Mouse (Mus musculus) spleen, adult 2 months (tissue): ENCODE data around the gene Sgip1. TPM values are rescaled to one million over a fixed set of nuclear protein-coding genes. Genes with fewer than 3 reads are reported as not detected.

Source experiments
- DNase-seq, 2 experiments: peaks; one replicate each; pipeline versions ENCODE4 v3.0.0 to v3.0.0-alpha.2; 2012 to 2021; ENCODE audit warnings: low spot score in 2 of 2, low read depth in 1 of 2
- H3K27ac ChIP-seq: fragments of 200-500 bp; 2 replicates; pipeline ENCODE4 v1.5.1; 2012; ENCODE audit warnings: low read length, inconsistent platforms; ENCODE audit not compliant: insufficient read depth
- H3K27me3 ChIP-seq: fragments of 200-500 bp; 2 replicates; pipeline ENCODE4 v1.6.1; 2012; ENCODE audit warnings: mild to moderate bottlenecking, moderate library complexity, low read length, inconsistent platforms; ENCODE audit not compliant: control insufficient read depth, insufficient read depth
- H3K36me3 ChIP-seq: fragments of 200-500 bp; 2 replicates; pipeline ENCODE4 v1.6.1; 2012; ENCODE audit warnings: mild to moderate bottlenecking, low read length, inconsistent platforms; ENCODE audit not compliant: control insufficient read depth, insufficient read depth
- H3K4me1 ChIP-seq: fragments of 200-500 bp; 2 replicates; pipeline ENCODE4 v1.6.1; 2011; ENCODE audit warnings: inconsistent platforms; ENCODE audit not compliant: control insufficient read depth, insufficient read depth, insufficient read length
- H3K4me3 ChIP-seq: fragments of 200-500 bp; 2 replicates; pipeline ENCODE4 v1.5.1; 2011; ENCODE audit warnings: mild to moderate bottlenecking, inconsistent platforms; ENCODE audit not compliant: insufficient read depth, insufficient read length; ENCODE audit errors: extremely low read depth
- CTCF ChIP-seq: fragments of 200-500 bp; IDR thresholded peaks from 2 replicates; pipeline ENCODE4 v1.5.1; 2011; ENCODE audit warnings: mild to moderate bottlenecking, inconsistent platforms; ENCODE audit not compliant: insufficient read depth, insufficient read length, insufficient replicate concordance; ENCODE audit errors: extremely low read depth
- POLR2A ChIP-seq: fragments of 200-500 bp; IDR thresholded peaks from 2 replicates; pipeline ENCODE4 v1.6.1; 2011; ENCODE audit warnings: low read depth, low read length, inconsistent platforms
- WGBS: fragments of 180-500 bp; shearing (Covaris S2); methylation state at CpG from one replicate; pipeline ENCODE4 v1.1.7; 2018; 5-methylcytosine and 5-hydroxymethylcytosine counted together
- polyA plus RNA-seq: library from polyadenylated mRNA; depleted of rRNA; stranded (reverse); fragments of >200 nt; gene quantifications from 2 replicates; pipeline ENCODE4 v1.2.3, GENCODE M21; 2012

The Sgip1 gene
- polyA plus RNA-seq, 1 experiment: 0.60 TPM

- Histone ChIP-seq H3K4me3 (no peak overlapping the region), H3K4me1 (no peaks in the 10 kb centered on the region), H3K27me3 (no peaks in the 10 kb centered on the region), H3K36me3 (no peaks in the 10 kb centered on the region), H3K27ac (no peak overlapping the region)
- no peak for DNase-seq
- WGBS: 90% methylated on average over 8 of the region's 8 CpGs
- TF ChIP-seq POLR2A: no peak
- TF ChIP-seq CTCF: no peak
Measured at GRCm38 (mm10) chr4:102813346-102813745, 72.2 kb downstream of the Sgip1 start.

GRCm38 (mm10) chr4:102821786-102822185, 80.7 kb downstream of the Sgip1 start:
- H3K27ac ChIP-seq: no peak overlapping the region
- DNase-seq: no peak
- H3K4me1 ChIP-seq: no peaks in the 10 kb centered on the region
- WGBS: 71% methylated on average over 4 of the region's 4 CpGs
- TF ChIP-seq CTCF (no peak), POLR2A (no peak)
- H3K27me3 ChIP-seq: no peaks in the 10 kb centered on the region
- H3K36me3 ChIP-seq: no peaks in the 10 kb centered on the region
- no peak overlapping the region for H3K4me3 ChIP-seq

DNA sequence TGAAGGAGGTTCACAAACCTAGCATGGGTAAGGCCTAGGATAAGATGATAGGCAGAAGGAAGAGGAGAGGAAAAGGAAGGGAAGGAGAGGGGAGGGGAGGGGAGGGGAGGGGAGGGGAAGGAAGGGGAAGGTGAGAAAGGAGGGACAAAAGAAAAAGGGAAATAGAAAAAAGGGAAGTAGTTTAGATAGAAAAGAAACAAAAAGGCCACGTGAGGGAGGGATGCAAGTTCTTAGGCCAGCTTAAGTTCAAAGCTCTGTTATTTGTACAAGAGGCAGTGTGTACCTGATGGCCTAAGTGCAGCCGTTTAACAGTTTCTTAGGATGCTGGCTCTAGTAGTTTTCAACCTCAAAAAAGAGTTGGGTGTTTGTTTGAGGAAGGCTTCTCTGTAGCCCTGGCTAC, 83.4 kb downstream of the Sgip1 start:
- Histone ChIP-seq H3K27ac (no peak overlapping the region), H3K4me3 (no peak overlapping the region), H3K27me3 (no peaks in the 10 kb centered on the region), H3K4me1 (no peaks in the 10 kb centered on the region), H3K36me3 (no peaks in the 10 kb centered on the region)
- DNase-seq: no peak
- WGBS: 38% methylated on average over 2 of the region's 2 CpGs
- TF ChIP-seq CTCF: no peak
- TF ChIP-seq POLR2A: no peak

GRCm38 (mm10) chr4:102826159-102826558, 85.1 kb downstream of the Sgip1 start:
- DNase-seq: no peak
- no peaks in the 10 kb centered on the region for H3K36me3 ChIP-seq

GRCm38 (mm10) chr4:102828518-102828917, 87.4 kb downstream of the Sgip1 start:
- Histone ChIP-seq H3K36me3 (no peaks in the 10 kb centered on the region), H3K27ac (no peak overlapping the region), H3K4me3 (no peak overlapping the region), H3K27me3 (no peaks in the 10 kb centered on the region), H3K4me1 (no peaks in the 10 kb centered on the region)
- TF ChIP-seq CTCF (no peak), POLR2A (no peak)
- no peak for DNase-seq
- 91% methylated on average over 2 of the region's 2 CpGs for WGBS

More at GRCm38 (mm10) chr4:102826159-102826558, 85.1 kb downstream of the Sgip1 start:
- Histone ChIP-seq H3K4me3 (no peak overlapping the region), H3K27me3 (no peaks in the 10 kb centered on the region), H3K4me1 (no peaks in the 10 kb centered on the region), H3K27ac (no peak overlapping the region)
- no peak for TF ChIP-seq POLR2A
- TF ChIP-seq CTCF: no peak
- WGBS: 93% methylated on average over 2 of the region's 2 CpGs

DNA sequence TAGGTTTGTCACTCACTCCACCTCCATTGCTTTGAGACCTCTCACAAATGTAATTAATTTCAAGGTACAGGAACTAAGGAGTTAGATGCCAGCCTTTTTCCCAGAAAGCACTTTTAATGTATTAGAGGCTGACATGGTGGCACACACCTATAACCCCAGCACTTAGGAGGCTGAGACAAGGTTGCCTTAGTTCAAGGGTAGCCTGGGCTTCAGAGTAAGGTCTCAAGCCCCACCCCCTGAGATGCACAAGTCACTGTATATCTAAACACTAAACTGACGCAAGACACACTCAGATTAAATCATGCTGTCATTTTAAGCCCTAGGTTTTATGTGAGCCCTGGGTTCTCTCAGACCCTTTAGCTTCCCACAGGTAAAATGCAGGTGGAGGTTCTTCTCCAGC, 92.1 kb downstream of the Sgip1 start:
- no peak overlapping the region for H3K27ac ChIP-seq
- 91% methylated on average over 1 of the region's 1 CpGs for WGBS
- no peak for TF ChIP-seq POLR2A
- TF ChIP-seq CTCF: no peak
- no peaks in the 10 kb centered on the region for H3K4me1 ChIP-seq
- no peak for DNase-seq
- H3K27me3 ChIP-seq: no peaks in the 10 kb centered on the region
- H3K36me3 ChIP-seq: no peaks in the 10 kb centered on the region
- H3K4me3 ChIP-seq: no peak overlapping the region

GRCm38 (mm10) chr4:102833726-102834125, 92.6 kb downstream of the Sgip1 start:
- H3K36me3 ChIP-seq: no peaks in the 10 kb centered on the region
- no peaks in the 10 kb centered on the region for H3K4me1 ChIP-seq
- 91% methylated on average over 2 of the region's 2 CpGs for WGBS
- no peak for TF ChIP-seq CTCF
- TF ChIP-seq POLR2A: no peak
- no peak overlapping the region for H3K4me3 ChIP-seq
- no peaks in the 10 kb centered on the region for H3K27me3 ChIP-seq
- DNase-seq: no peak
- no peak overlapping the region for H3K27ac ChIP-seq
